10 mouse cellular contexts compared by ENCODE assay signal in the genomic region with DNA sequence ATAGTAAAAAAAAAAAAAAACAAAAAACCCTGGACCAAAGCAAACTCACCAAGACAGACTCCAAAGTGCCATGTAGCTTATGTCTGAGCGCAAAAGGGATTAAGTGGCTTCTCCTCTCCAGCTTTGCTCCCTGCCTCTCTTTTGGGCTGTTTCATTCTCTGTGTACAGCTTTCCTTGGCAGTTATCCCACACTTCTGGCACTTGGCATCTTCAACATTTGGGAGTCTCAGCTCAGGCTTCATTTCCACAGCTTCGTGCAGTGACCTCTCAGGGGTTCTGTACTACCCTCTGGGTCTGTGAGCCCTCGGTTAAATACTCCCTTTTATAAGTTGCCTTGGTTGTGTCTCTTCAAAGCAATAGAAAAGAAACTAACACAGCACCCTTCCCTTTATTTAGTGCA. TPM values are rescaled to one million over a fixed set of nuclear protein-coding genes. Genes with fewer than 3 reads are reported as not detected.
A peak's percentile ranks its signal among the peaks of the same experiment; 100 is the strongest.
DNase-seq lines count a peak whose midpoint lies in the region; ATAC-seq lines count a peak whose summit lies in the region.
"Had no signal": no experiment of that assay in that cellular context is flagged by ENCODE, and none has a peak within 500 bp of the region (broad histone marks: within the 10 kb centered on the region; RNA-seq: fewer than 3 reads in every experiment).

No protein-coding gene starts in this region.

- H3K27me3 ChIP-seq in intestine, embryonic 16.5 days (replicated peaks; ENCODE audit: control insufficient read depth, insufficient read depth, low read length) = no peaks in the 10 kb centered on the region
- H3K27me3 ChIP-seq: lung, embryonic 15.5 days had no signal

- WGBS in intestine, embryonic 16.5 days = 83% methylated on average over 3 of the region's 3 CpGs

- H3K27ac ChIP-seq in intestine, embryonic 16.5 days (ENCODE audit: low read length) = no peak overlapping the region
- H3K27ac ChIP-seq: lung, embryonic 15.5 days had no signal

- ATAC-seq in erythroblast, adult 5-6 weeks (replicated peaks; ENCODE audit: low FRiP score, poor library complexity, severe bottlenecking) = no peak
- no peak for ATAC-seq in intestine, embryonic 16.5 days
- ATAC-seq: inflammation-experienced regulatory T-cells, adult 6 months had no signal

- no peak overlapping the region for H3K4me2 ChIP-seq in intestine, embryonic 16.5 days (ENCODE audit: low read depth, low read length)
- H3K4me2 ChIP-seq: lung, embryonic 15.5 days had no signal

- H3K9ac ChIP-seq in intestine, embryonic 16.5 days (ENCODE audit: low read depth, low read length) = no peak overlapping the region
- H3K9ac ChIP-seq: lung, embryonic 15.5 days had no signal

- 0 out of 2 replicates have a peak, but pooled peaks cover 2% of the 10 kb centered on the region for H3K36me3 ChIP-seq in intestine, embryonic 16.5 days (ENCODE audit: control insufficient read depth, insufficient read depth, low read length)

- no peak overlapping the region for H3K4me3 ChIP-seq in intestine, embryonic 16.5 days (ENCODE audit: low read length)
- H3K4me3 ChIP-seq: lung, embryonic 15.5 days had no signal

- no peaks in the 10 kb centered on the region for H3K9me3 ChIP-seq in intestine, embryonic 16.5 days (ENCODE audit: control insufficient read depth, low read length)
- H3K9me3 ChIP-seq: lung, embryonic 15.5 days had no signal

- intact Hi-C loops in left cerebral cortex, postnatal 10 days (cut with DNase I) = no loop called here

- H3K4me1 ChIP-seq in intestine, embryonic 16.5 days (ENCODE audit: control insufficient read depth, insufficient read depth, low read length) = no peaks in the 10 kb centered on the region
- H3K4me1 ChIP-seq: lung, embryonic 15.5 days had no signal

- peak; percentile 20 to 23 for DNase-seq in left cerebral cortex, postnatal 10 days (ENCODE audit: extremely low spot score in 1 of 2, low spot score in 2 of 2)
- DNase-seq in left cerebral cortex, adult 18-20 months (ENCODE audit: low spot score in 2 of 2) = no peak
- DNase-seq in brain, embryonic 18.5 days (ENCODE audit: low read depth, low spot score) = peak; percentile 28
- DNase-seq in fibroblast of lung, adult 2 months (ENCODE audit: low read depth) = peak; percentile 2
- peak; percentile 35 to 36 for DNase-seq in layer of hippocampus, adult 8-10 months (ENCODE audit: low spot score in 2 of 2)
- no peak for DNase-seq in urinary bladder, postnatal 4 days (ENCODE audit: low spot score in 2 of 2)

RNA-seq across cellular contexts. Expression of a gene that starts 8.0 kb away (rescaled TPM):
- 10 to 100 TPM; 46.0 to 50.4 TPM for total RNA-seq in left cerebral cortex, postnatal 10 days (2021)
- 10 to 100 TPM; 53.6 to 54.1 TPM for total RNA-seq in left cerebral cortex, adult 18-20 months (2021)
- total RNA-seq in layer of hippocampus, adult 8-10 months (2022) = 10 to 100 TPM; 51.9 to 63.9 (median 56.3) TPM
- total RNA-seq in erythroblast, adult 5-6 weeks (2015; ENCODE audit: low replicate concordance) = 118 and 121 TPM in 2 replicates
- 120 and 127 TPM in 2 replicates for total RNA-seq in erythroblast, adult 5-6 weeks (2017; ENCODE audit: low replicate concordance)
- polyA plus RNA-seq in intestine, embryonic 16.5 days (2015; fragmentation: Nextera tagmentation; extraction: Ambion mirVana) = 74.7 and 78.0 TPM in 2 replicates

RNA-seq across cellular contexts. Expression of a gene that starts 50.1 kb away (rescaled TPM):
- 10 to 100 TPM; 24.9 to 30.1 TPM for total RNA-seq in left cerebral cortex, postnatal 10 days (2021)
- 10 to 100 TPM; 22.5 to 24.2 TPM for total RNA-seq in left cerebral cortex, adult 18-20 months (2021)
- 10 to 100 TPM; 24.4 to 29.0 (median 26.2) TPM for total RNA-seq in layer of hippocampus, adult 8-10 months (2022)
- total RNA-seq in erythroblast, adult 5-6 weeks (2015; ENCODE audit: low replicate concordance) = 23.1 and 36.8 TPM in 2 replicates
- 17.1 and 20.4 TPM in 2 replicates for total RNA-seq in erythroblast, adult 5-6 weeks (2017; ENCODE audit: low replicate concordance)
- 40.6 and 45.4 TPM in 2 replicates for polyA plus RNA-seq in intestine, embryonic 16.5 days (2015; fragmentation: Nextera tagmentation; extraction: Ambion mirVana)

Comparison
In these comparisons a context has a peak if more than half of its experiments do, and no peak if none do; other contexts are left out.
1. DNase-seq: peak in left cerebral cortex, postnatal 10 days (2 of 2), brain, embryonic 18.5 days (single experiment), fibroblast of lung, adult 2 months (single experiment) and layer of hippocampus, adult 8-10 months (2 of 2); none in left cerebral cortex, adult 18-20 months (0 of 2) and urinary bladder, postnatal 4 days (0 of 2).